Mouse (Mus musculus): ENCODE results near the gene Olfr1219. TPM values are rescaled to one million over a fixed set of nuclear protein-coding genes. Genes with fewer than 3 reads are reported as not detected.

Gene Olfr1219
- polyA plus RNA-seq (2012; rRNA removed), result not detected in 2 replicates

- no peaks in the 10 kb centered on the region for H3K36me3 ChIP-seq (ENCODE audit: control insufficient read depth, insufficient read depth, low read length)
- TF ChIP-seq CTCF (conservative IDR thresholded peaks at IDR 0.05; ENCODE audit: insufficient read depth, insufficient read length, low read depth, low read length) (no peak), POLR2A (IDR thresholded peaks at IDR 0.05; ENCODE audit: low read depth, low read length) (no peak)
- no peaks in the 10 kb centered on the region for H3K27me3 ChIP-seq (replicated peaks; ENCODE audit: control insufficient read depth, insufficient read depth, low read length)
- H3K4me1 ChIP-seq (ENCODE audit: control insufficient read depth, insufficient read depth, low read length), result no peaks in the 10 kb centered on the region
- DNase-seq, result no peak
- H3K4me3 ChIP-seq (ENCODE audit: insufficient read depth, low read depth, low read length), result no peak within 1 kb of the TSS
- 45% methylated on average over 1 of the region's 1 CpGs for WGBS
- no peak within 1 kb of the TSS for H3K27ac ChIP-seq (ENCODE audit: insufficient read depth, low read depth, low read length)
These were observed at the start of gene Olfr1219 for GRCm38 (mm10) chr2:89083413-89083812. Gene Olfr1219 (minus strand): TSS chr2:89083513.

GRCm38 (mm10) chr2:89132954-89133353, 49.6 kb upstream of the Olfr1219 start, which contains the start of gene Olfr1222:
Gene Olfr1222 (minus strand): TSS chr2:89133054.
- WGBS, result 73% methylated on average over 3 of the region's 3 CpGs
- DNase-seq, result no peak
- no peak within 1 kb of the TSS for H3K4me3 ChIP-seq (ENCODE audit: insufficient read depth, low read depth, low read length)
- no peak within 1 kb of the TSS for H3K27ac ChIP-seq (ENCODE audit: insufficient read depth, low read depth, low read length)
- H3K36me3 ChIP-seq (ENCODE audit: control insufficient read depth, insufficient read depth, low read length), result no peaks in the 10 kb centered on the region
- no peaks in the 10 kb centered on the region for H3K27me3 ChIP-seq (replicated peaks; ENCODE audit: control insufficient read depth, insufficient read depth, low read length)
- no peaks in the 10 kb centered on the region for H3K4me1 ChIP-seq (ENCODE audit: control insufficient read depth, insufficient read depth, low read length)
- TF ChIP-seq CTCF (conservative IDR thresholded peaks at IDR 0.05; ENCODE audit: insufficient read depth, insufficient read length, low read depth, low read length) (no peak), POLR2A (IDR thresholded peaks at IDR 0.05; ENCODE audit: low read depth, low read length) (no peak)

GRCm38 (mm10) chr2:89117183-89117582, 33.9 kb upstream of the Olfr1219 start, which contains the start of gene Olfr1221:
Gene Olfr1221 (minus strand): TSS chr2:89117283.
- Histone ChIP-seq H3K27ac (ENCODE audit: insufficient read depth, low read depth, low read length) (no peak within 1 kb of the TSS), H3K4me1 (ENCODE audit: control insufficient read depth, insufficient read depth, low read length) (no peaks in the 10 kb centered on the region), H3K27me3 (replicated peaks; ENCODE audit: control insufficient read depth, insufficient read depth, low read length) (no peaks in the 10 kb centered on the region), H3K36me3 (ENCODE audit: control insufficient read depth, insufficient read depth, low read length) (no peaks in the 10 kb centered on the region), H3K4me3 (ENCODE audit: insufficient read depth, low read depth, low read length) (no peak within 1 kb of the TSS)
- TF ChIP-seq CTCF (conservative IDR thresholded peaks at IDR 0.05; ENCODE audit: insufficient read depth, insufficient read length, low read depth, low read length) (no peak), POLR2A (IDR thresholded peaks at IDR 0.05; ENCODE audit: low read depth, low read length) (no peak)
- no peak for DNase-seq
- WGBS, result 82% methylated on average over 2 of the region's 2 CpGs

- no peak within 1 kb of the TSS for H3K27ac ChIP-seq (ENCODE audit: insufficient read depth, low read depth, low read length)
- no peak for DNase-seq
- no peaks in the 10 kb centered on the region for H3K27me3 ChIP-seq (replicated peaks; ENCODE audit: control insufficient read depth, insufficient read depth, low read length)
- H3K4me3 ChIP-seq (ENCODE audit: insufficient read depth, low read depth, low read length), result no peak within 1 kb of the TSS
- no peaks in the 10 kb centered on the region for H3K36me3 ChIP-seq (ENCODE audit: control insufficient read depth, insufficient read depth, low read length)
- 64% methylated on average over 3 of the region's 3 CpGs for WGBS
- no peaks in the 10 kb centered on the region for H3K4me1 ChIP-seq (ENCODE audit: control insufficient read depth, insufficient read depth, low read length)
- TF ChIP-seq CTCF (conservative IDR thresholded peaks at IDR 0.05; ENCODE audit: insufficient read depth, insufficient read length, low read depth, low read length) (no peak), POLR2A (IDR thresholded peaks at IDR 0.05; ENCODE audit: low read depth, low read length) (no peak)
These were observed 23.4 kb upstream of the Olfr1219 start, which contains the start of gene Olfr1220 for GRCm38 (mm10) chr2:89106735-89107134. Gene Olfr1220 (minus strand): TSS chr2:89106835.

GRCm38 (mm10) chr2:89105651-89106050, 22.3 kb upstream of the Olfr1219 start:
- Histone ChIP-seq H3K27me3 (replicated peaks; ENCODE audit: control insufficient read depth, insufficient read depth, low read length) (no peaks in the 10 kb centered on the region), H3K4me1 (ENCODE audit: control insufficient read depth, insufficient read depth, low read length) (no peaks in the 10 kb centered on the region), H3K4me3 (ENCODE audit: insufficient read depth, low read depth, low read length) (no peak overlapping the region), H3K36me3 (ENCODE audit: control insufficient read depth, insufficient read depth, low read length) (no peaks in the 10 kb centered on the region), H3K27ac (ENCODE audit: insufficient read depth, low read depth, low read length) (no peak overlapping the region)
- DNase-seq, result no peak
- no peak for TF ChIP-seq POLR2A (IDR thresholded peaks at IDR 0.05; ENCODE audit: low read depth, low read length)
- TF ChIP-seq CTCF (conservative IDR thresholded peaks at IDR 0.05; ENCODE audit: insufficient read depth, insufficient read length, low read depth, low read length), result no peak

- no peak for DNase-seq
- Histone ChIP-seq H3K4me3 (ENCODE audit: insufficient read depth, low read depth, low read length) (no peak overlapping the region), H3K27me3 (replicated peaks; ENCODE audit: control insufficient read depth, insufficient read depth, low read length) (no peaks in the 10 kb centered on the region), H3K27ac (ENCODE audit: insufficient read depth, low read depth, low read length) (no peak overlapping the region), H3K36me3 (ENCODE audit: control insufficient read depth, insufficient read depth, low read length) (no peaks in the 10 kb centered on the region), H3K4me1 (ENCODE audit: control insufficient read depth, insufficient read depth, low read length) (no peaks in the 10 kb centered on the region)
- no peak for TF ChIP-seq POLR2A (IDR thresholded peaks at IDR 0.05; ENCODE audit: low read depth, low read length)
- WGBS, result 92% methylated on average over 1 of the region's 1 CpGs
These were observed 10.5 kb upstream of the Olfr1219 start for GRCm38 (mm10) chr2:89093848-89094247.

GRCm38 (mm10) chr2:89081487-89081886, 1.8 kb downstream of the Olfr1219 start:
- DNase-seq, result no peak
- no peak overlapping the region for H3K4me3 ChIP-seq (ENCODE audit: insufficient read depth, low read depth, low read length)
- H3K36me3 ChIP-seq (ENCODE audit: control insufficient read depth, insufficient read depth, low read length), result no peaks in the 10 kb centered on the region
- H3K27ac ChIP-seq (ENCODE audit: insufficient read depth, low read depth, low read length), result no peak overlapping the region
- no peaks in the 10 kb centered on the region for H3K4me1 ChIP-seq (ENCODE audit: control insufficient read depth, insufficient read depth, low read length)
- no peak for TF ChIP-seq POLR2A (IDR thresholded peaks at IDR 0.05; ENCODE audit: low read depth, low read length)
- no peaks in the 10 kb centered on the region for H3K27me3 ChIP-seq (replicated peaks; ENCODE audit: control insufficient read depth, insufficient read depth, low read length)

GRCm38 (mm10) chr2:89061087-89061486, 22.2 kb downstream of the Olfr1219 start, which contains the start of gene Olfr1218:
Gene Olfr1218 (minus strand): TSS chr2:89061187.
- no peaks in the 10 kb centered on the region for H3K27me3 ChIP-seq (replicated peaks; ENCODE audit: control insufficient read depth, insufficient read depth, low read length)

More at GRCm38 (mm10) chr2:89061087-89061486, 22.2 kb downstream of the Olfr1219 start, which contains the start of gene Olfr1218:
- no peak for DNase-seq
- Histone ChIP-seq H3K36me3 (ENCODE audit: control insufficient read depth, insufficient read depth, low read length) (no peaks in the 10 kb centered on the region), H3K4me3 (ENCODE audit: insufficient read depth, low read depth, low read length) (no peak within 1 kb of the TSS), H3K4me1 (ENCODE audit: control insufficient read depth, insufficient read depth, low read length) (no peaks in the 10 kb centered on the region), H3K27ac (ENCODE audit: insufficient read depth, low read depth, low read length) (no peak within 1 kb of the TSS)
- no peak for TF ChIP-seq POLR2A (IDR thresholded peaks at IDR 0.05; ENCODE audit: low read depth, low read length)
- TF ChIP-seq CTCF (conservative IDR thresholded peaks at IDR 0.05; ENCODE audit: insufficient read depth, insufficient read length, low read depth, low read length), result no peak

All from kidney, adult 2 months (tissue).